Mouse (Mus musculus): ENCODE measurements around the gene Larp1b.

DNA sequence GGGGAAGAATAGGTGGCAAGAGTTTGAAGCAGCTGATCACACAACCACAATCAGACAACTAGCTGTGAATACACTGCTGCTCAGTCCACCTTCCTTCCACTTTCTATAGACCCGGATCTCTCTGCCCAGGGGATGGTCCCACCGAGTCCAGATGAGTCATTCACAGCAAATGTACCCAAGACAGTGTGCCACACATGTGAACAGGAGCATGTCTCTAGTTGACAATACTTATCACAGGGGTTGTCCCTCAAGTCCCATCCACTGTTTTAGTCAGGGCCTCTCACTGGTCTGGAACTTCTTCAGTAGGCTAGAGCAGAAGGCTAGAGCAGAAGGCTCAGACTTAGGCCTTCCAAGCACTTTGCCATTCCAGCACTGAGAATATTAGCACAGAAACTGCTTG, 113.1 kb downstream of the Larp1b start:
- TF ChIP-seq POLR2A (IDR thresholded peaks at IDR 0.05; ENCODE audit: low read depth, low read length) (no peak), CTCF (IDR thresholded peaks at IDR 0.05; ENCODE audit: extremely low read depth, insufficient read length, insufficient replicate concordance, low read depth, low read length) (no peak)

Measured in small intestine, adult 2 months (tissue).